Mouse (Mus musculus): ENCODE results near the gene Dlgap4.

The Dlgap4 gene

DNA sequence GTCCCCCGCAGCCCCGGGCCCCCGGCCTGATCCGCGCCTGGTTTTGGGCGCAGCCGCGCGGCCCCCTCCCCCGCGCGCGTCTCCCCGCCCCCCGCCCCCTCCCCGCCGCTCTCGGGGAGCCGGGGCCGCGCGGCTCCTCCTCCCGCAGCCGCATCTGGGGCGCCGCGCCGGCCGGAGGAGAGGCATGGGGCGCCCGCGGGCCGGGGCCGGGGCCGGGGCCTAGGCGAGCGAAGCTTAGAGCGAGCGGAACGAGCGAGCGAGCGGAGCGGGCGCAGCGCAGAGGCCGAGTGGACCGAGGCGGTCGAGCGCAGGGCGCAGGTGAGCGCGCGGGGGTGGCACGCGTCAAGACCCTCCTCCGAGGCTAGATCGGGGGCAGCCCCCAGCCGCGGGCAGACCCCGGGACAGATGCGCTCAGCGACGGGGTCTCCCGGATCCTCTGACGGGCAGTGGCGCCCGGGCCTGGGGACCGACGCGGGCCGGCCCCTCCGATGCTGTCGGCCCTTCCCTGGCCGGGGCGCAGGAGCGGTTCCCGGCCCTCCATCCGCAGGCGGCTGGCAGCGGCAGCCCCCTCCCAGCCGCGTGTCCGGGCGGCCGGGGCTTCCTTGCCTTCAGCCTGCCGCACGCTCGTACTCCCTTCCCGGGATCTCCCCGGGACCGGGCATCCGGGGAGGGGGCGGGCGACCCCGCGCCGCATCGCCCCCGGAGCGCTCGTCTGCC is at the start of gene Dlgap4:
Gene Dlgap4, plus strand, starts transcription at position 165 of the 717 bp plus-strand sequence.
- no peak for DNase-seq (ENCODE audit: low read depth, low spot score)

DNA sequence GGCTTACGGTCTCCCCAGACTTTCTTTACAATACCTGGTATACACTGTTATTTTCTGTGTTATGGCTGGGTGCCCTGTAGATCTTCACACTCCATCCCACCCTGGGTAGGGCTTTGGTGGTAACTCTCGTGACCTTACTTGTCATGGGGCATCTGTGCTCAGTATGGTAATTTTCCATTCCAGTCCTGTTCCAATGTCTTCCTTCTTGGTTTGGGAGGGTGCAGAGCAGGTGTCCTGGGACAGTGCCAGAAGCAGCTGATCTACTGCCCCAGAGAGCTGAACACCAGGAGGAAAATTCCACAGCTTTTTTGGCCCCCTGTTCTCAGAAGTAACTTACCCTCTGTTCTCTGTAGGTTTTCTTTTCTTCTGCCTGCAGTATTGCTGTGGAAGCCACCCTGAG is 47.0 kb upstream of the Dlgap4 start:
- no peak for DNase-seq (ENCODE audit: low read depth, low spot score)

DNA sequence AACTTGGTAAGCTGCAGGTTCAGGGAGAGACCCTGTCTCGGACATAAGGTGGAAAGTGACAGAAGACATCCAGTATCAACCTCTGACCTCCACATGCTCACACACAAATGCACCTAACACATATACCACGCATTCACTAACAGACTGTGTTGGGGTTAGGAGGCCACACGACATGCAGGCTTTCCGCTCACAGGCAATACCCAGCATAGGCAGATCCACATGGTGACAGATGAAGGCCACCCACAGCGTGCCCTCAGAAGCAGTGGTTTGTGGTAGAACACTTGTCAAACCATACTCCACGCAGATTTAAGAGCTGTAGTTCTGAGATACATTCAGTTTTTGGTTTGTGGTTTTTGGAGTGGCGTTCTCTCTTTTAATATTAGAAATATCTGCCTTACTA is 44.9 kb upstream of the Dlgap4 start:
- DNase-seq (ENCODE audit: low read depth, low spot score) = no peak

DNA sequence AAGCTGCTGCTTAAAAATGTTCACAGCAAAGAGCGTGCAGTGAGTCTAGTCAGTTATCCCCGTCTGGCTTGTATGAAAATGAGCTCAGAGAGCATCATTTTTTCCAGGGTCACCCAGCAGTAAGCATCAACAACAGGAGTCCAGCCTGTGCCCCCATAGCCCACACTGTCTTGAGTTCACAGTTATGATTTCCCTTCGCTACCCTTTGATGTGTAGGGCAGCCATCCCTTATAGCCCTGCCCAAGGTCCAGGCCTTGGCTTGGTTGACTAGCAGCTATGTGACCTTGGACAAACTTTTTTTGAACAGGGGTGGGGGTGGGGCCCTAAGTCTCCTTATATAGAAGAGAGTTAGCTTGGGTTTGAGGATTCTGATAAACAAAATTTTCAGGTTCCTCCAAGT is 44.2 kb upstream of the Dlgap4 start:
- DNase-seq (ENCODE audit: low read depth, low spot score) = no peak

DNA sequence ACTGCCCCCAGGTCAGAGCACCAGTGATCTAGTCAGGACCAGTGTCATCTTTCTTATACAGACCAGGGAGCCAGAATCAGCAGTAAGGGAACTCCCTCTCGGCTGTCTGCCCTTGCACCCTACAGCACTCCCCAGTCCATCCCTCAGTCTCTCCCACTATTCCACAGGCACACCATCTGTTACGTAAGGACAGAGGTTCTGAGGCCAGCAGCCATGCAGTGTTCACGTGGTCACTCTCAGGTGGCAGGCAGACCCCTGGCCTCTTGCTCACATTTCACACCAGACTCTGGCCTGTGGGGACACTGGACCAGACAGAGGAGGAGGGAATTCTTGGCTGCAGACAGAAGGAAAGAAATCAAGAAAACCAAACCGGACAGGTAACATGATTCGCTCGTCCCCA is 42.0 kb upstream of the Dlgap4 start:
- DNase-seq (ENCODE audit: low read depth, low spot score) = no peak

DNA sequence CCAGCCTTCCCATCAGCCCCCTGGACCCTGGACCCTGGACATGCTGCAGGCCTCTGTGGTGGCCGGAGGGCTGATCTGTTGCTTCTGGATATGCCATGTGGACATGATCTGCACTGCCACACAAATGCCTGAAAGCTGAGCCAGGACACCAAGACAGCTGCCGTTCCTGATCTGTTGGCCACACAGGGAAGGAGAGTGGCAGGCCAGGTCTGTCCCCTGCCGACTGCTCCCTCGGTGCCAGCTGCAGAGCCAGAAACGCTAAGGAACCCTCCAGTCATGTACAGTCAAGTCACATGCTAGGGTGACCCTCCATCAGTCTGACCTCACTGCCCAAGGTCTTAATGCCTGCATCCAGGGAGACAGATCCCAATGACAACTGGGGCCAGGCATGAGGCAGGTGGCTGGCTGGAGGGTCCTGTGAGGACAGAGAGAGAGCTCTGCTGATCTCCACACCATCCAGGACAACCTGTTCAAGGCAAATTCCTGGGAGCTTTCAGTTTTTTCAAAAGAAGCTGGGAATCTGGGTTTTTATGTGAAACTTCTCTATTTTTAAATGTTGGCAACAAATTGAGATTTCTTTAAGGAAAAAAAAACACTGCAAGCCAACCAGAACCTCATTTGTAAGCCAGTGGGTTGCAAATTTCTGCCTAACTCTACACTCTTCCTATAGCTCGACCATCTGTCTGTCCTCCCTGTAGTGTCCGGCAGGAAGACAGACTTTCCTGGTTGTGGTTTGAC is 36.5 kb upstream of the Dlgap4 start:
- peak; percentile 57 for DNase-seq (ENCODE audit: low read depth, low spot score)

DNA sequence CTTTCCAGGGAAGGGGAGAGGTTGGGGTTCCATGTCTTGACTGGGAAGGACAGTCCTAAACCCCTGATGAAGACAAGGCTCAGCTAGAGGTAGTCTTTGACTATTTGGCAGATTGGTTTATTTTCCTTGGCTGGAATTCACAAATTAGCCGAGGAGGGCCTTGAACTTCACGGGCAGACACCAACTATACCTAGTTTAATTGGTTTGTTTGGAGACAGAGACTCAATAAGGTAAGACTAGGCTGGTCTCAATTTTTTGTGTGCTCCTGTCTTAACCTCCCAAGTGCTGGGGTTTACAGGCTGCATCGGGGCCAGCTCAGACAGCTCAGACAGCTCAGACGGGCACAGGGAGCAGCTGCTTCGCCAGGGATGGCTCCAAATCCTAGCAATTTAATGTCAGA is 33.0 kb upstream of the Dlgap4 start:
- DNase-seq (ENCODE audit: low read depth, low spot score) = no peak

DNA sequence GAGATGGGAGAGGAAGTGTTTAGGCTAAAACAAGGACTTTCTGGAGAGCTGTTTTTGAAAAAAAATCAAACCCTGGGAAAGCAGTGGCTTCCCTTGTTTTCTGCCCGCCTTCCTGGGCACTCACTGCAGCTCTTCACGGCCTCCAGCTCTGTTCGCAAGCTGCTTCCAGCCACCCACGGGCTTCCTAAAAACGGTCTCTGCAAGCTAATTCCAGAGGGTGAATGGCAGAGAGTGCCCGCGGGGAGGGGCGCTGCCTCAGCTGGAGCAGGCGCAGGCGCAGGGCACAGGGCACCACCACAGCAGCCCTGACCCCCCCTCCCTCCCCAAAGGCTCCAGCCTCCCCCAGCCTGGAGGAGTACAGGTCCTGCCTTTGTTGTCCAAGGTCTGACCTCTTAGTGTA is 32.3 kb upstream of the Dlgap4 start:
- DNase-seq (ENCODE audit: low read depth, low spot score) = peak; percentile 95

DNA sequence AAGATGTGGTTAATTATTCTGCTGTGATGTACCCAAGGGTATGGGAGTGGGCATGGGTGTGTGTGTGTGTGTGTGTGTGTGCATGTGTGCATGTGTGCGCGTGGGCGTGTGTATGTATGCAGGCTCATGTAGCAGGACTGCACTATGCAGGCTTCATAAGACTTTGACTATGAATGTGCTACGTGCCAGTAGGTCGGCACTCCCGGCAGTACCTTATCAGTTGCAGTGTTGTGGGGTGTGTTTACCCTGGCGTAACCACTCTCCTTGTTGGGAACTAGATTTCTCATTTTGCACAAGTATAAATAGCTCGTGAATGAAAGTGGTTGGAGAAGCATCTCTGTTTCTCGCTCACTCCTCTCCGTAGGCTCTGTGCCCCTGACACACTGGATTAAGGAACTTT is 30.6 kb upstream of the Dlgap4 start:
- no peak for DNase-seq (ENCODE audit: low read depth, low spot score)

DNA sequence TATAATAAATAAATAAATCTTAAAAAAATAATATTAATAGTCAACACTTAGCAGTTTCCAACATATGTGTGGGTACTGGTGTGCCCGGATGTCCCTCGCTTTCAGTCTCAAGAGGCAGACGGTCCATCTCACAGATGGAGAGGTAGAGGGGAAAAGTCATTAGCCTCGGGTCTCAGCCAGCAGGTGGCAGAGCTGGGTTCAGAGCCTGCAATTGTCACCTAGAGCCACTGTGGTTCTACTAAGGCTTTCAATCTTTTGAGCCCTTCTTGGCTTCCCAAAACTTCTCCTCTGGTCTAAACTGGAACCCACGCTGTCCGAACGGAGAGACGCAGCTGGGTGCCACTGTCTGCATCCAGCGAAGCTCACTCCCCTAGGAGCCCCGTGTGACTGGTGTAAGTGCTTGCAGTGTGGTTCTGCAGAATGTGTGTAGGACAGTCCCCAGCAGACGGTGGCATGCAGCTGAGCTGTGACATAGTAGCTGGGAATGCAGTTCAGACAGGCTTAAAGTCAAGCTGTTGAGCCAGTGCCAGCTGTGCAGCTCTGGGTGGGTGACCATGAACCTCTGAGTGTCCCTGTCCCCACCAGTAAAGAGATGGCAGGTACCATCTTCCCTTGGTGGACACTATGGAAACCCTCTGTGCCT is 29.2 kb upstream of the Dlgap4 start:
- DNase-seq (ENCODE audit: low read depth, low spot score) = no peak

DNA sequence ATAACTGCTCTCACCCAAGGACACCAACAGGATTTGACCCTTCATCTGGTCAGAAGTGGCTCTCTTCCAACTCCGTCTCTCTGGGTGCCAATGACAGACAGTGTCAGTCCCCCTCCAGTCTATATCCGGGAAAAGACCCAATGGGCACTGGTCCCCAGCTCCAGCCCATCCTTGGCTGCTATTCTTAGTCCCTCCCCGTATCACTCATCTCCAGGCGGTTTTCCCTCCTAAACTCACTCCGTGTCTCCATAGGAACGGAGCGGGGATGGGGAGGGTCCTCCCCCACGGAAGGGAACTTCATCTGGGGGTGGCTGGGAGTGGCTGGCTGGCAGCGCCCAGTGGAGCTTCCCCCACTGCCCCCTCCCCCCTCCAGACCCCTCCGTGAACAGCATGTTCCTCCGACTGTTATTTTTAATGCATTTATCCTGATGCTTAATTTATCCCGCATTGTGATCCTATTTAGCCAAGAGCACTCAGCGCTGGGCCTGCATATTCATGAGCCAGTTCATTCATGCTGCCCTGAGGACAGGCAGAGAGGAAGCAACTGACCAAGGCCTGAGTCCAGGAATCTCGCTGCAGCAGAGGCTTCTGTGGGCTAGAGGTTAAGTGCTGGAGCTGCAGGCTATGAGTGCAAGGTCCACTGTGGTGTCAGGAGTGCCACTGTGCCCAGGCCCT is 28.6 kb upstream of the Dlgap4 start:
- DNase-seq (ENCODE audit: low read depth, low spot score) = peak; percentile 44

DNA sequence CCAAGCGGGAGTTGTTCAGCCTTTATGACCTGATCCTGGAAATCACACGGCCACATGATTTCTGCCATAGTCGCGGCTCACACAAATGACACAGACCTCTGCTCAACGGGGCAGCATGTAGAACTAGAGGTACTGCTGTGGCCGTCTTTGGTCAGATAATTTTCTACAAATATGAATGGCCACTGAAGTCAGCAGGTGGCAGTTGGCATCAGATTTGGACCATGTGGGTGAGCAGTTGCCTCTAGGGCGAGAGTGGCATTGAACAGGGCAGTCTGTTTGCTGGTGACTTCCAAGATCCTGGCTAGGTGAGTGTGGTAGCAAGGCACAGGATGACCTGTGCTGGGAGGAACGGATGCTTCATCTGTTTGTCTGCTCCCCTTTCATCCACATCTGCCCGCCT is 24.0 kb upstream of the Dlgap4 start:
- DNase-seq (ENCODE audit: low read depth, low spot score) = no peak

DNA sequence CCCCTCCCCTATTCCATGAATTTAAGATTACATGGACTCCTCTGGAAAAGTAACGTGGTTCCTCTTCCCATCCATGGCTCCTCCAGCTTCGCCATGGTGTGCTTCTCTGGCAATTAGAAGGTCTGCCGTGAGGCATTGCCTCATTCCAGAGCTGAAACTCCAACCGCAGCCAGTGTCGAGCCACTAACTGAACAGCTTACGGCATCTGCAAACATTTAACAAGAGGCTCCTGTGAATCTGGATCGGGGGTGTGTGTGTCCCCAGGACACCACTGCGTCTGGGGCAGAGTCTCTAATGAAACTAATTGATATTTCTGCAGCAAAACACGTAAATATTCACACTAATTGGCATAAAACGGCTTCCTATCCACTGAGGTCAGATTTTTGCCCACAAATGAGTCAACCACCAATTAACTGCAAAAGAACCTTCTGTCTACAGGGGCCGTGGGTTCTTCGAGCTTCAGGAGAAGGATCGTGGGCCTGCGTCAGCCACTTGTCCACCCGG is 18.5 kb upstream of the Dlgap4 start:
- DNase-seq (ENCODE audit: low read depth, low spot score) = no peak

DNA sequence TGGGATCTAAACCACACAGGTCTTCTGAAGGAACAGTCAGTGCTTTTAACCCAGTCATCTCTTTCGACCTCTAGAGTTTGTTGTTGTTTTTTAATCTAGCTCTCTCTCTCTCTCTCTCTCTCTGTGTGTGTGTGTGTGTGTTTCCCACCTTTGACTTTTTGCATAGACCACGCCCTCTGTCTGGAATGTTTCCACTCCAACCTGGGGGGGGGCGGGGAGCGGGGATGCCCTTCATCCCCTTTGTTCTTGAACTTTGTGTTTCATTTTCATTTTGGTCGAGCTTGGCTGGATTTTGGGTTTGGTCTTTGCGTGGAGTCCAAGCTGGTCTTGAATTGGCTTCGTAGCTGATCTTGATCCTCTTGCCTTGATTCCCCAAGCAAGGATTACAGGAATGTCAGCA is 10.9 kb upstream of the Dlgap4 start:
- no peak for DNase-seq (ENCODE audit: low read depth, low spot score)

DNA sequence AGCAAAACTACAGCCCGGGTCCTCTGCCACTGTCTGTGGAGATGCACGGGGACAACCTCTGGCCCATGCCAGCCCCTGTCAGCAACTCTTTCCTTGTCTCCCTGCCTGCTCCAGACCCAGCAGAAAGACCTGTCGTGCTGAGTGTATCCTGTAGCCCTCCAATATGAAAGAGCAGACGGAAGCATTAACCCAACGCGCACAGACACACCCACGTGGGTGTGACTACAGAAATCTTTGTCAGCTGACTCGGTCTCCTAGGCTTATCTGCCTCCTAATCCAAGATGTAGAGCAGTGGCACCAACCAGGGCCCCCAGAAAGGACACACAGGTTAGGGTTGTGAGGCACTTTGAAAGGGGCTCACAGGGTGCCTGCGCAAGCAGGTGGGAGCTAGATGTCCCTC is 9.8 kb upstream of the Dlgap4 start:
- no peak for DNase-seq (ENCODE audit: low read depth, low spot score)

DNA sequence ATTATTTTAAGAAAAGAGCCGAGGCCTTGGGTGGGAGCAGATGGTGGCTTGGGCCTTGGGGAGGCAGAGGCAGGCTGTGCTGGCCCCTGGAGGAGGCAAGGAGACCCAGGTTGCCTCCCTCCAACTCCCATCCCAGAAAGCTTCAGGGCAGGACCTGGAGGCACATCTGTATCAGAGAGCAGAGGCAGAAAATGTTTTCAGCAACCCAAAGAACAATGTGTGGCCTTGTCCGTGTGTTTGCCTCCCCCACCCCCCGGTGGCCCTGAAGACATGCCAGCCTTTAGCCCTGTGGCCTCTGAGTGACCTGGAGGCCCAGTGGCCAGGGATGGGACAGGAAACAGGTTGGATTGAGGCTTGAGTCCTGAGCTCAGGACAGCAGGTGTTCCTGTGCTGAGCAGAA is 8.4 kb upstream of the Dlgap4 start:
- DNase-seq (ENCODE audit: low read depth, low spot score) = no peak

DNA sequence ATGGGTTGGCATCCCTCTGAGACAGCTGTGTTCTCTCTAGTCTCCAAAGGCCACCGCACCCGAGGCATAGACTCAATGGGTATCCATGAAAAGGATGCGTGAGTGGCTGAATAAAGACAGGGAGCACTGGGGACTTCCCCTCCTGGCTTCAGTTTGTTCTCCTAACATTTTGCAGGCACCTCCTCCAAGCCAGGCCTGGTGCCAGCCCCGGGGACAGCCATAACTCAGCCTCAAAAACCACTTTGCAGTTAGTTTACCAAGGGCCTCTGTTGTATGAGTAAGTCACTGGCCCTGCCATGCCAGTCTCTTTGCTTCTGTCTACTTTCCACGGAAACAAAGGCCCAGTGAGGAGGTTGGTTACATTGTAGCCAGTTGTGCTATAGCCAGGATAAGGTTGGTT is 7.5 kb upstream of the Dlgap4 start:
- no peak for DNase-seq (ENCODE audit: low read depth, low spot score)

DNA sequence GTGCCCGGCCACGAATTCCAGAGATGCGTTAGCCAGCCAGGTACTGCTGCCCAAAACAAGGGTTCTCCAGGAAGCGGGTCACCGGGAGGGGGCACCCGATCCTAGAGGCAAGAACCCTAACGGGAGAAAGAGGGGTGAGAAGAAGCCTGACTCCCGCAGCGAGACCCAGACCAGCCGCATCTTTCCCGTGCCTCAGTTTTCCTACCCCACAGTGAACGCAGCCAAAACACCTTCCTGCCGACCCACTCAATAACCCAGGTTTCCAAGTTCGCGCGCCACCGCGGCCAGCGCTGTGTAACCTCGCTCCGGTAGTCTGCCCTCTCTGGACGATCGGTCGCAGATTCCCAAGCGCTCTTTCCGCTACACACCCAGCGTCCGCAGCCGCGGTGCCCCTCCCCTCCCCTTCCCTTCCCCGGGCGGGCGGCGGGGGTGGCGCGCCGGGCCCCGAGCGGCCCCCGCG is 394 bp upstream of the Dlgap4 start:
- no peak for DNase-seq (ENCODE audit: low read depth, low spot score)

DNA sequence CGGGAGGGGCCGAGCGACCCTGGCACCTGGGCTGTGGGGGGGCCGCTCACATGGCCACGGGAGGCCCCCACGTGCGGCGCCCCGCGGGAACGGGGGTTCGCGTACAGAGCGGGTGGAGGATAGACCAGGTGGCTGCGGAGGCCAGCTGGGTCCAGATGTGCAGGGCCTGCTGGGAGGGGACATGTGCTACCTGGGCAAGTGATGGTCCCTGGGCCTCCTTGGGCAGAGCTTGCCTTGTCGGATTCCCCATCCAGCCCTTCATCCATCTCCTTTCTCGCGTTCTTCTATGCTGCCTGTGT is 702 bp downstream of the Dlgap4 start:
- DNase-seq (ENCODE audit: low read depth, low spot score) = no peak

DNA sequence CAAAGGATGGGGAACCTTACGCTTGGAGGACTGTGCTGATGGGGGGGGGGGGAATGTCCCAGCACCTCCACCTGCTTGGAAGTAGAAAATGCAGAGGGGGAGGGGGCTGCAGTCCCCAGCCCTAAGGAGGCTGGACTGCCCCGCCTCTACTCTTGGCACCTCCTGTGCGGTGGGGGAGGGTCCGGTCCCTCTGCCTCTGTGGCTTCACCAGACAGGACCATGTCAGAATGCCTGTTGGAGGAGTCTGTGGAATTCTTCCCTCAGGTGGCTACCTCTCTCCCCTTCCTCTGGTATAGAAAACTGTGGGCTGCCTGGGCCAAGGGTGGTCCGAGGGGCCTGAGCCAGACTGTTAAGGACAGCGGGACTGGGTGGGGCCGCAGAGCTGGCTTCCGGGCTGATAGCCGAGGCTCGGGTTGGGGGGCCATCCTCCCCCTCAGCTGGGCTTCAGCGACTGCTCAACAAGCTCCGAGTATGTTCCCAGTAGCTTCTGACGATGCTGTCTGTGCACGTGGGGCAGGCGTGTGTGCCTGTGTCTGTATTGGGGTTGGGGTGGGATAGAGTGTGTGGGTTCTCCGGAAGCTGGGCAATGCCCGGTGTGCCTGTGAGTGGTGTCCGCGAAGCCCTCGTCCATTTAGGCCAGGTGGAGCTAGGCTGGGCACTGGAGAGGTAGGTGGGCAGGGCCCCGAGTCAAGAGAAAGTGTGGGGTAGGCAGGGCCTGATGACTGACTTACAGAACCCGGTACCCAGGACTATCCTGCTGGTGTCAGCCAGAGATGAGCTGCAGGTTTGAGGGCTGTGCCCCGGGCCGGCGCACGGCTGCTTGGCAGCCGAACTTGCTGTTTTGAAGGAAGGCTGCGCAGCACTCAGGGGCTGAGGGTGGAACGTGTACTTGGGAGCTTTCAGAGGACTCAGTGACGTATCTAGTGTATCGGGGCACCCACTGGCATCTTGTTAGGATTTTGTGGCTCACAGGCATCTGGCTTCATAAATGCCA is 1.5 kb downstream of the Dlgap4 start:
- DNase-seq (ENCODE audit: low read depth, low spot score) = no peak

DNA sequence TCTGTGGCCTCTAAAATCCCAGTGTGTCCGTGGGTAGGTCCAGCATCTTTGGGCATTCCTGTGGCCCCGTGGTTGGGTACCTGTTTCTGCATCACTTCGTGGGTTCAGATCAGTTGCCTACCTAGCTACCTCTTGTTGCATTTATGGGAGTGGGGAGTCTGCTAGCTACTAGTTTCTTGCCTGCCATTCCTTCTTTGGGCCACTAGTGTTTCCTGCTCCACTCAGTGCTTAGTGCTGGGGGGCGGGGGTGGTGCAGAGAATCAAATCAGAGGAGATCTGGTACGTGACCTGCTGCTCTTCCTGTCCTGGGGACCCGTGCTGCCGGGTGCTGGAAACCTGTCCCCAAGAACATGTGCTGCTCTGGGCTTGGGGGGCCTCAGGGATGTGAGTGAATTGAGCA is 3.0 kb downstream of the Dlgap4 start:
- no peak for DNase-seq (ENCODE audit: low read depth, low spot score)
